8 mouse cellular contexts compared by ENCODE assay signal in genomic region chrX:43427961-43428365, GRCm38 (mm10). TPM values are rescaled to one million over a fixed set of nuclear protein-coding genes. Genes with fewer than 3 reads are reported as not detected.
DNase-seq lines count a peak whose midpoint lies in the region; ATAC-seq lines count a peak whose summit lies in the region.

No protein-coding gene starts in this region.

- H3K4me1 ChIP-seq in heart, embryonic 15.5 days (replicated peaks): no peaks in the 10 kb centered on the region
- no peaks in the 10 kb centered on the region for H3K4me1 ChIP-seq in forebrain, embryonic 14.5 days (ENCODE audit: control insufficient read depth, insufficient read depth, low read length)
- no peaks in the 10 kb centered on the region for H3K4me1 ChIP-seq in limb, embryonic 15.5 days

- WGBS in heart, embryonic 15.5 days: 7% methylated on average over 12 of the region's 12 CpGs
- 28% methylated on average over 12 of the region's 12 CpGs for WGBS in forebrain, embryonic 14.5 days
- 21% methylated on average over 12 of the region's 12 CpGs for WGBS in limb, embryonic 15.5 days

- no peak overlapping the region for H3K9ac ChIP-seq in heart, embryonic 15.5 days
- peak overlapping the region; percentile 49 for H3K9ac ChIP-seq in forebrain, embryonic 14.5 days (ENCODE audit: low read length)
- H3K9ac ChIP-seq in limb, embryonic 15.5 days: no peak overlapping the region

- intact Hi-C loops in heart, postnatal 36 days (cut with DNase I): no loop called here

- peaks cover 19% of the 10 kb centered on the region for H3K27me3 ChIP-seq in heart, embryonic 15.5 days
- H3K27me3 ChIP-seq in forebrain, embryonic 14.5 days (replicated peaks; ENCODE audit: control insufficient read depth, insufficient read depth, low read length): no peaks in the 10 kb centered on the region
- H3K27me3 ChIP-seq in limb, embryonic 15.5 days: peaks cover 7% of the 10 kb centered on the region

- H3K4me3 ChIP-seq in heart, embryonic 15.5 days: peak overlapping the region; percentile 39
- peak overlapping the region; percentile 37 for H3K4me3 ChIP-seq in forebrain, embryonic 14.5 days (ENCODE audit: low read depth, low read length)
- H3K4me3 ChIP-seq in limb, embryonic 15.5 days: peak overlapping the region; percentile 41

- H3K9me3 ChIP-seq in heart, embryonic 15.5 days (replicated peaks): no peaks in the 10 kb centered on the region
- no peaks in the 10 kb centered on the region for H3K9me3 ChIP-seq in forebrain, embryonic 14.5 days (replicated peaks; ENCODE audit: control insufficient read depth, low read length)
- H3K9me3 ChIP-seq in limb, embryonic 15.5 days: no peaks in the 10 kb centered on the region

- H3K36me3 ChIP-seq in heart, embryonic 15.5 days: no peaks in the 10 kb centered on the region
- no peaks in the 10 kb centered on the region for H3K36me3 ChIP-seq in forebrain, embryonic 14.5 days (ENCODE audit: control insufficient read depth, insufficient read depth, low read length)
- no peaks in the 10 kb centered on the region for H3K36me3 ChIP-seq in limb, embryonic 15.5 days

- peak overlapping the region; percentile 65 for H3K4me2 ChIP-seq in heart, embryonic 15.5 days
- peak overlapping the region; percentile 64 for H3K4me2 ChIP-seq in forebrain, embryonic 14.5 days (ENCODE audit: low read length)
- peak overlapping the region; percentile 59 for H3K4me2 ChIP-seq in limb, embryonic 15.5 days

- ATAC-seq in heart, embryonic 15.5 days (replicated peaks; ENCODE audit: insufficient number of reproducible peaks, insufficient read depth, low FRiP score, low read depth): no peak
- ATAC-seq in forebrain, embryonic 14.5 days: no peak
- no peak for ATAC-seq in limb, embryonic 15.5 days (ENCODE audit: insufficient number of reproducible peaks, low FRiP score, low TSS enrichment, low read depth)
- ATAC-seq in megakaryocyte, adult 5-6 weeks (ENCODE audit: poor library complexity, severe bottlenecking): no peak
- no peak for ATAC-seq in megakaryocyte-erythroid progenitor cell, adult 5-6 weeks (replicated peaks; ENCODE audit: low FRiP score, low TSS enrichment, poor library complexity, severe bottlenecking)

- H3K27ac ChIP-seq in heart, embryonic 15.5 days: no peak overlapping the region
- no peak overlapping the region for H3K27ac ChIP-seq in forebrain, embryonic 14.5 days (ENCODE audit: low read depth, low read length)
- H3K27ac ChIP-seq in limb, embryonic 15.5 days: no peak overlapping the region

- DNase-seq in heart, postnatal 36 days: no peak
- peak; percentile 51 for DNase-seq in brain, adult 2 months (ENCODE audit: low read depth, low spot score)
- peak; percentile 3 for DNase-seq in forebrain, embryonic 14.5 days (ENCODE audit: low spot score)
- DNase-seq in spleen, postnatal 4 days (ENCODE audit: low spot score in 2 of 2): no peak

RNA-seq across cellular contexts. Expression of gene Tenm1, which starts 1.0 kb away (rescaled TPM):
- polyA plus RNA-seq in heart, embryonic 15.5 days (2015; fragmentation: Nextera tagmentation; extraction: Ambion mirVana): 0.10 TPM in 2 replicates
- total RNA-seq in heart, postnatal 36 days (2021): under 1 TPM in 1 of 2 experiments, not detected in 1; 0.05 TPM
- polyA plus RNA-seq in forebrain, embryonic 14.5 days (2014; fragmentation: Nextera tagmentation; extraction: Ambion mirVana): 10.0 and 14.7 TPM in 2 replicates
- polyA plus RNA-seq in limb, embryonic 15.5 days (2015; fragmentation: Nextera tagmentation; extraction: Ambion mirVana): 5.4 and 6.1 TPM in 2 replicates
- not detected in 2 replicates for total RNA-seq in megakaryocyte, adult 5-6 weeks (2015)
- not detected in 2 replicates for total RNA-seq in megakaryocyte, adult 5-6 weeks (2017)
- not detected in 2 replicates for total RNA-seq in megakaryocyte-erythroid progenitor cell, adult 5-6 weeks (2014; fragmentation: Nextera tagmentation)
- not detected in 2 replicates for total RNA-seq in megakaryocyte-erythroid progenitor cell, adult 5-6 weeks (2017)

Comparison
In these comparisons a context has a peak if more than half of its experiments do, and no peak if none do; other contexts are left out.
1. DNase-seq: peak in brain, adult 2 months (single experiment) and forebrain, embryonic 14.5 days (single experiment); none in heart, postnatal 36 days (0 of 2) and spleen, postnatal 4 days (0 of 2).
2. Peak in every context shown above with its lines, with median percentiles within 50 percentile points of each other: H3K4me2 ChIP-seq and H3K4me3 ChIP-seq.